Mouse (Mus musculus): Measurements from ENCODE around the gene Prr22. TPM values are rescaled to one million over a fixed set of nuclear protein-coding genes. Genes with fewer than 3 reads are reported as not detected.

Prr22 gene
- polyA plus RNA-seq, 1 experiment = 0.16 TPM

- H3ac ChIP-seq (ENCODE audit: control insufficient read depth, insufficient read length) = no peak overlapping the region
- H3K36me3 ChIP-seq (ENCODE audit: control insufficient read depth, insufficient read depth) = no peaks in the 10 kb centered on the region
- no peak overlapping the region for H3K4me2 ChIP-seq (ENCODE audit: low read depth)
- H3K79me2 ChIP-seq (ENCODE audit: control insufficient read depth, insufficient read depth) = no peaks in the 10 kb centered on the region
- H3K4me3 ChIP-seq = no peak overlapping the region
- no peaks in the 10 kb centered on the region for H3K27me3 ChIP-seq (ENCODE audit: control insufficient read depth, insufficient read depth, insufficient read length)
- TF ChIP-seq TCF3 (IDR thresholded peaks at IDR 0.05; ENCODE audit: insufficient read length, low read depth) = no peak
- TF ChIP-seq MYOG (IDR thresholded peaks at IDR 0.05; ENCODE audit: control insufficient read depth in 1 of 3, insufficient read depth in 1 of 3, insufficient read length in 2 of 3, low read depth in 2 of 3) = no peak
- TF ChIP-seq REST (IDR thresholded peaks at IDR 0.05; ENCODE audit: insufficient read depth, insufficient read length) = no peak
- no peak for TF ChIP-seq SRF (IDR thresholded peaks at IDR 0.05; ENCODE audit: control insufficient read depth, insufficient read length, low read depth)
- TF ChIP-seq CEBPB (IDR thresholded peaks at IDR 0.05; ENCODE audit: insufficient read depth, poor library complexity, severe bottlenecking) = no peak
These were observed 38.5 kb downstream of the Prr22 start for GRCm38 (mm10) chr17:56808518-56808917.

DNA sequence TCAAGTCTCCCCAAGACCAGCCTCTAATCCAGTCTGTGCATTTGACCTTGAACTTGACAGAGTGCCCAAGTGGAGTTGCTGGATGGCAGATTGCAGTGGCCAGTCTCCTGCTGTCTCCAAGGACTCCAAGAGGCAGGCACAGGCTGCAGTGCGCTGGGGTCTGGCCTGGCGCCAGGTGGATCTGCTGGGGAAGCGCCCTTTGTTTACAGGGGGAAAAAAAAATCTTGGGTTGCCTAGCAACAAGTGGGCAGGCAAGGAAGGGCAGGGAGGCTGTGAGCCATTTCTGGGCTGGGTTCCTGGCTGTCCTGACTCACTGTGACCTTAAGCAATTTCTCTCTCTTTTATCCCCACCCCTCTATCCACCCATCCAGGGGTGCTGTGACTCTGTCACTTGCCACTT, 40.2 kb downstream of the Prr22 start:
- Histone ChIP-seq H3K27me3 (ENCODE audit: control insufficient read depth, insufficient read depth, insufficient read length) (no peaks in the 10 kb centered on the region), H3K4me2 (ENCODE audit: low read depth) (peak overlapping the region; percentile 30), H3K36me3 (ENCODE audit: control insufficient read depth, insufficient read depth) (no peaks in the 10 kb centered on the region), H3K79me2 (ENCODE audit: control insufficient read depth, insufficient read depth) (no peaks in the 10 kb centered on the region), H3ac (ENCODE audit: control insufficient read depth, insufficient read length) (no peak overlapping the region), H3K4me3 (no peak overlapping the region)
- TF ChIP-seq MYOG (IDR thresholded peaks at IDR 0.05; ENCODE audit: control insufficient read depth in 1 of 3, insufficient read depth in 1 of 3, insufficient read length in 2 of 3, low read depth in 2 of 3) (peak in 1 of 3 experiments; percentile 19), CEBPB (IDR thresholded peaks at IDR 0.05; ENCODE audit: insufficient read depth, poor library complexity, severe bottlenecking) (0 out of 2 replicates have a peak, but pooled peaks have one; percentile 34), POLR2A (IDR thresholded peaks at IDR 0.05; ENCODE audit: insufficient read length, low read depth) (no peak)

GRCm38 (mm10) chr17:56814316-56815056, 44.4 kb downstream of the Prr22 start:
- Histone ChIP-seq H3K79me2 (ENCODE audit: control insufficient read depth, insufficient read depth) (no peaks in the 10 kb centered on the region), H3K4me2 (ENCODE audit: low read depth) (no peak overlapping the region), H3K27me3 (ENCODE audit: control insufficient read depth, insufficient read depth, insufficient read length) (no peaks in the 10 kb centered on the region), H3K4me3 (no peak overlapping the region), H3ac (ENCODE audit: control insufficient read depth, insufficient read length) (no peak overlapping the region), H3K36me3 (ENCODE audit: control insufficient read depth, insufficient read depth) (no peaks in the 10 kb centered on the region)
- TF ChIP-seq POLR2AphosphoS2 (IDR thresholded peaks at IDR 0.05; ENCODE audit: insufficient read length, low read depth) = no peak
- no peak for TF ChIP-seq POLR2A (IDR thresholded peaks at IDR 0.05; ENCODE audit: insufficient read length, low read depth)
- TF ChIP-seq TCF12 (IDR thresholded peaks at IDR 0.05; ENCODE audit: insufficient read depth, poor library complexity, severe bottlenecking) = no peak
- no peak for TF ChIP-seq TCF3 (IDR thresholded peaks at IDR 0.05; ENCODE audit: insufficient read length, low read depth)

GRCm38 (mm10) chr17:56815057-56815345, 45.0 kb downstream of the Prr22 start:
- TF ChIP-seq SRF (IDR thresholded peaks at IDR 0.05; ENCODE audit: control insufficient read depth, insufficient read length, low read depth) (no peak), MAX (IDR thresholded peaks at IDR 0.05; ENCODE audit: low read depth) (no peak), POLR2AphosphoS2 (IDR thresholded peaks at IDR 0.05; ENCODE audit: insufficient read length, low read depth) (no peak), USF1 (IDR thresholded peaks at IDR 0.05; ENCODE audit: low read depth) (no peak), REST (IDR thresholded peaks at IDR 0.05; ENCODE audit: insufficient read depth, insufficient read length) (no peak), MYOD1 (IDR thresholded peaks at IDR 0.05; ENCODE audit: control insufficient read depth in 1 of 3, insufficient read length in 2 of 3, low read depth in 2 of 3) (no peak), TCF12 (IDR thresholded peaks at IDR 0.05; ENCODE audit: insufficient read depth, poor library complexity, severe bottlenecking) (no peak), CEBPB (IDR thresholded peaks at IDR 0.05; ENCODE audit: insufficient read depth, poor library complexity, severe bottlenecking) (no peak)
- Histone ChIP-seq H3ac (ENCODE audit: control insufficient read depth, insufficient read length) (no peak overlapping the region), H3K27me3 (ENCODE audit: control insufficient read depth, insufficient read depth, insufficient read length) (no peaks in the 10 kb centered on the region), H3K4me2 (ENCODE audit: low read depth) (no peak overlapping the region), H3K4me3 (no peak overlapping the region), H3K79me2 (ENCODE audit: control insufficient read depth, insufficient read depth) (no peaks in the 10 kb centered on the region), H3K36me3 (ENCODE audit: control insufficient read depth, insufficient read depth) (no peaks in the 10 kb centered on the region)

DNA sequence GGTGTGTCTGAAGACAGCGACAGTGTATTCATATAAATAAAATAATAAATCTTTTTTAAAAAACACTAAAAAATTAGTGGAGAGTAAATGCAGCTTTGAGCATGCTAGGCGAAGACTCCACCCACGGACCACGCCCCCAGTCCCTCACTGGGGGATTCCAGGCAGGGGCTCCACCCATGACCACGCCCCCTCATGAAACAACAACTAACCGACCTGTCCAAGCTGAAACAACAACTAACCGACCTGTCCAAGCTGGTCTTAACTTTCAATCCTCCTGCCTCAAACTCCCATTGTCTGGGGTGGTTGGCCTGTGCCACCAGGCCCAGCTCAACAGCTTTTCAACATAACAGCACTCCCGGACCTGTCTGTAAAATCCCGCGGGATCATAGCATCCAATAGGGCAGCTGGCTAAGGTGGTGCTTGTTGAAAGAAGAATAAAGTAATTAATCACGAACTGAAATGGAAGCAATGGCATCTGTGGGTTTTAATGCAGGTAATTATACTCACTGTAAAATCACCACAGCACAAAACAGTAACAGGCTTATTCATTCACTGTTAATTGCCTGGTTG, 48.1 kb downstream of the Prr22 start:
- TF ChIP-seq POLR2A (IDR thresholded peaks at IDR 0.05; ENCODE audit: insufficient read length, low read depth) = no peak
- no peak for TF ChIP-seq MYOG (IDR thresholded peaks at IDR 0.05; ENCODE audit: control insufficient read depth in 1 of 3, insufficient read depth in 1 of 3, insufficient read length in 2 of 3, low read depth in 2 of 3)
- no peak overlapping the region for H3K4me2 ChIP-seq (ENCODE audit: low read depth)
- no peaks in the 10 kb centered on the region for H3K27me3 ChIP-seq (ENCODE audit: control insufficient read depth, insufficient read depth, insufficient read length)
- no peaks in the 10 kb centered on the region for H3K36me3 ChIP-seq (ENCODE audit: control insufficient read depth, insufficient read depth)
- H3K79me2 ChIP-seq (ENCODE audit: control insufficient read depth, insufficient read depth) = no peaks in the 10 kb centered on the region
- H3K4me3 ChIP-seq = no peak overlapping the region
- no peak overlapping the region for H3ac ChIP-seq (ENCODE audit: control insufficient read depth, insufficient read length)

- H3K4me3 ChIP-seq = no peak overlapping the region
- no peaks in the 10 kb centered on the region for H3K36me3 ChIP-seq (ENCODE audit: control insufficient read depth, insufficient read depth)
These were observed 49.0 kb downstream of the Prr22 start for GRCm38 (mm10) chr17:56819032-56819545.

More at GRCm38 (mm10) chr17:56819032-56819545, 49.0 kb downstream of the Prr22 start:
- no peaks in the 10 kb centered on the region for H3K27me3 ChIP-seq (ENCODE audit: control insufficient read depth, insufficient read depth, insufficient read length)
- H3ac ChIP-seq (ENCODE audit: control insufficient read depth, insufficient read length) = no peak overlapping the region
- H3K79me2 ChIP-seq (ENCODE audit: control insufficient read depth, insufficient read depth) = no peaks in the 10 kb centered on the region
- H3K4me2 ChIP-seq (ENCODE audit: low read depth) = no peak overlapping the region
- TF ChIP-seq POLR2AphosphoS2 (IDR thresholded peaks at IDR 0.05; ENCODE audit: insufficient read length, low read depth) (no peak), TCF12 (IDR thresholded peaks at IDR 0.05; ENCODE audit: insufficient read depth, poor library complexity, severe bottlenecking) (no peak), CEBPB (IDR thresholded peaks at IDR 0.05; ENCODE audit: insufficient read depth, poor library complexity, severe bottlenecking) (0 out of 2 replicates have a peak, but pooled peaks have one; percentile 10), POLR2A (IDR thresholded peaks at IDR 0.05; ENCODE audit: insufficient read length, low read depth) (no peak)
